Mouse (Mus musculus) hindbrain, embryonic 14.5 days (tissue): ENCODE data around the gene Prkar1b. TPM values are rescaled to one million over a fixed set of nuclear protein-coding genes. Genes with fewer than 3 reads are reported as not detected.

Experiments used
- ATAC-seq: fragments of 200-750 bp; cut with Nextera tagmentation; 2 replicates; pipeline ENCODE4 v1.8.0; 2017; ENCODE audit warnings: moderate number of reproducible peaks, mild to moderate bottlenecking, moderate TSS enrichment, moderate library complexity; ENCODE audit not compliant: low FRiP score
- DNase-seq: peaks from one replicate; pipeline ENCODE4 v3.0.0-alpha.2; 2015; ENCODE audit warnings: low spot score
- H3K27ac ChIP-seq: fragments of 300-500 bp; sonication (generic); 2 replicates; pipeline ENCODE4 v1.5.1; 2014; ENCODE audit warnings: mild to moderate bottlenecking, moderate library complexity
- H3K27me3 ChIP-seq: fragments of 300-500 bp; sonication (generic); 2 replicates; pipeline ENCODE4 v1.6.1; 2014; ENCODE audit warnings: mild to moderate bottlenecking, low read length, mixed read lengths; ENCODE audit not compliant: control insufficient read depth, insufficient read depth
- H3K36me3 ChIP-seq: fragments of 300-500 bp; sonication (generic); replicated peaks from 2 replicates; pipeline ENCODE4 v1.6.1; 2014; ENCODE audit not compliant: control insufficient read depth, insufficient read depth
- H3K4me1 ChIP-seq: fragments of 300-500 bp; sonication (generic); replicated peaks from 2 replicates; pipeline ENCODE4 v1.6.1; 2014; ENCODE audit warnings: antibody characterized with exemption, low read length, mixed read lengths; ENCODE audit not compliant: control insufficient read depth, insufficient read depth
- H3K4me2 ChIP-seq: fragments of 300-500 bp; sonication (generic); replicated peaks from 2 replicates; pipeline ENCODE4 v1.6.1; 2014; ENCODE audit warnings: mild to moderate bottlenecking, moderate library complexity
- H3K4me3 ChIP-seq: fragments of 300-500 bp; sonication (generic); replicated peaks from 2 replicates; pipeline ENCODE4 v1.5.1; 2014; ENCODE audit warnings: mild to moderate bottlenecking, low read length
- H3K9ac ChIP-seq: fragments of 300-500 bp; sonication (generic); 2 replicates; pipeline ENCODE4 v1.6.1; 2014
- H3K9me3 ChIP-seq: fragments of 300-500 bp; sonication (generic); 2 replicates; pipeline ENCODE4 v1.6.1; 2016; ENCODE audit warnings: low read length; ENCODE audit not compliant: control insufficient read depth
- WGBS: fragments of 180-500 bp; shearing (Covaris S2); extraction: QIAGEN DNeasy Blood & Tissue Kit; methylation state at CpG from one replicate; pipeline ENCODE4 v1.1.7; 2014; 5-methylcytosine and 5-hydroxymethylcytosine counted together
- polyA plus RNA-seq: library from polyadenylated mRNA; unstranded; fragments of >200 nt; fragmentation: Nextera tagmentation; extraction: Ambion mirVana; gene quantifications from 2 replicates; pipeline ENCODE4 v1.2.1, GENCODE M21; 2014

The Prkar1b gene
- polyA plus RNA-seq, 1 experiment from 2014 or later: 215 TPM

DNA sequence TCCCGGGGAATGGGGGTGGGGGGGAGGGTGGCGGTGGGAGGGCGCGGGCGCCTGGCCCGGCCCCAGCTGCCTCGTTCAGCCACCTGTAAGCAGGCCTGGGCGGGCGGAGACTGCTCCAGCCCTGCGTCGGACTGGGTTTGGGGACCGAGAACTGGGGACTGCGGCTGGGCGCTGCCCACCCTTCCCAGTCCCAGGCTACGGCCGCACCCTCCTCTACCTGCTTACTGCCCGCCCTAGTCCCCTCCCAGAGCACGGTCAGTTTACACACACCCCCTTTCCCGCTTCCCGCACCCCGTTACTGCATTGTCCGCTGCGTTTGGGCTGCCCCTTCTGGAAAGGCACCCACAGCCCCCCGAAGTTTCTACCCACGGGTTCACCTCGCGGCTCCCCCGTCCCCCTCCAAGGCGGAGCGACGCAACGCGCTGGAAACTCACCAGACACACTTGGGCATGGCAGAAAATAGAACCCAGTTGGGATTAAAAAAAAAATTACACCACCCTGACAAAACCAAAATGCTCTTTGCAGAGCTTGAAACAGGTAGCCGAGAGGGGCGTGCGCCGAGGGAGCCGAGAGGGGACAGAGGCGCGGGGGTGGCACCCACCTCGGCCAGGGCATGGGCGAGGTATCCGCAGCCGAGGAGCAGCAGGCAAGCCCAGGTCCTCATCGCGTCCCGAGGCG, 155.6 kb downstream of the Prkar1b start:
- Histone ChIP-seq H3K27ac (peak overlapping the region; percentile 86), H3K9ac (peak overlapping the region; percentile 81), H3K4me3 (peak overlapping the region; percentile 65), H3K27me3 (peaks cover 73% of the 10 kb centered on the region), H3K9me3 (no peaks in the 10 kb centered on the region), H3K4me1 (peaks cover 52% of the 10 kb centered on the region), H3K36me3 (no peaks in the 10 kb centered on the region), H3K4me2 (peak overlapping the region; percentile 90)
- DNase-seq: no peak
- under 1% methylated on average over 44 of the region's 48 CpGs for WGBS
- ATAC-seq: no peak

DNA sequence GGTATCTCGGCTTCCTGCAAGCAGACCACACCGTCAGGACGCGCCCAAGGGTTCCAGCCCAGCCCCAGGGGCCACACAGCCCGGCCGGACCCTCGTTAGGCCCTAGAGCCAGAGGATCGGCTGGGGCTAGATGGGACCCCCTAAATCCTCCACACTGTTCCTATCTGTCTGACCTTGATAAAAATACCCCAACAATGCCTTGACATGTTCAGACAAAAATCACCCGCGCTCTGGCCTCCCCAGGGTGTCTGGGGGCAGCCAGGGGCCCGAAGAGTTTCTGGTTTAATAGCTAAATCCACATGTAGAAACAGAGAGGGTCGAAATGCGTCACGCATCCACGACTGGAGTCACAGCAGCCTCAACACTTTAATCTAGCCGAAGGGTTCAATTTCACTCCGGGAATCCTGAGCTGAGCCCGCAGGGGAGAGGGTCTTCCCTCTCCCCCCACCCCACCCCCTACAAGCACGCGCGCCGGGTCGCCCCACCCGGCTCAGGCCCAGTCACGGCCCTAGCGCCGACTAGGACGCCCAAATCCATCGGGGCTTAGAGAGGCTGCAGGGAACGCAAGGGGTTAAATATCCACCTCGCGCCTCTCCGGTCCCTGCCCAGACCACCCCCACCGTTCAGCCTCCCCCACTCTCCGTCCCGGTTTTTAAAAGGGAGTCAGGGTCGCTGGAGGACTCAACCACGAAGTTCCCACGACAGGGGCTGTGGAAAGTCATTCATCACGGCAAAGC, 156.3 kb downstream of the Prkar1b start:
- Histone ChIP-seq H3K9me3 (no peaks in the 10 kb centered on the region), H3K27ac (no peak overlapping the region), H3K27me3 (peaks cover 66% of the 10 kb centered on the region), H3K4me1 (peaks cover 50% of the 10 kb centered on the region), H3K4me2 (peak overlapping the region; percentile 90), H3K36me3 (no peaks in the 10 kb centered on the region), H3K4me3 (peak overlapping the region; percentile 65), H3K9ac (peak overlapping the region; percentile 81)
- DNase-seq (no peak), ATAC-seq (no peak)
- 0% methylated on average over 39 of the region's 40 CpGs for WGBS

DNA sequence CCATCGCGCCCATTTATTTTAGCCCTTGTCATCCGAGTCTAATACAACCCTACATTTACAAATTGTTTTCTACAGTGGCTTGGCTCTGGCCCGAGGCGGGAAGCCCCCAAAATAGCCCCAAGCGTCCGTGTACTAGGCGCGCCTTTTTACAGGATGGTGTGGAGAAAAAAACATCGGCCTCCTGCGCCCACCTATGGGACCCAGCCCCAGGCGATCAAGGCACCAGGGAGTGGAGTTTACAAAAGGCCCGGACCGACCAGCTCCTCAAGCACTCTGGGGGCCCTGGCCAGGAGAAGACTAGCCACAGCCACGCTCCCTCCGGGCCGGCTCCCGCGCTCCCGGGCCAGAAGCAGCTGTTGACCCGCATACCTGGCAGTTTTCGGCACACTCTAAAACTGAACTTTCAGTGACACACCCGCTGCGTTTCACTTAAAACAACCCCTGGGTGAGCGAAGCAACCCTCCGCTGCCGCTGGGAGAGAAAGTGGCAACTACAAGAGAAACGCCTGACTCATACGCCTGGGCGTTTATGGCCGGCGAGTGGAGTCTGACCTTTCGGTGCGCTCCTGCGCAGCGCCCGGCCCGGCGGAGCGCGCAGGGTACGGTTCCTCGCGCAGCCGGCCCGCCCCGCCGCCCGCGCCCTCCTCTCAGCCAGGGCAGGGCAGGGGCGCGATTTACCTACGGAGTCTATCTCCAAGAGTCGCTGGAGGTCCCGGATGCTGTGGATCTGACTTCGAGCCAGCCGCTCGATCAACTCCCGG, 157.0 kb downstream of the Prkar1b start:
- Histone ChIP-seq H3K9ac (peak overlapping the region; percentile 81), H3K4me2 (peak overlapping the region; percentile 90), H3K9me3 (no peaks in the 10 kb centered on the region), H3K27ac (no peak overlapping the region), H3K4me3 (peak overlapping the region; percentile 65), H3K4me1 (peaks cover 43% of the 10 kb centered on the region), H3K27me3 (peaks cover 59% of the 10 kb centered on the region), H3K36me3 (no peaks in the 10 kb centered on the region)
- 2% methylated on average over 59 of the region's 59 CpGs for WGBS
- DNase-seq: no peak
- ATAC-seq: no peak

DNA sequence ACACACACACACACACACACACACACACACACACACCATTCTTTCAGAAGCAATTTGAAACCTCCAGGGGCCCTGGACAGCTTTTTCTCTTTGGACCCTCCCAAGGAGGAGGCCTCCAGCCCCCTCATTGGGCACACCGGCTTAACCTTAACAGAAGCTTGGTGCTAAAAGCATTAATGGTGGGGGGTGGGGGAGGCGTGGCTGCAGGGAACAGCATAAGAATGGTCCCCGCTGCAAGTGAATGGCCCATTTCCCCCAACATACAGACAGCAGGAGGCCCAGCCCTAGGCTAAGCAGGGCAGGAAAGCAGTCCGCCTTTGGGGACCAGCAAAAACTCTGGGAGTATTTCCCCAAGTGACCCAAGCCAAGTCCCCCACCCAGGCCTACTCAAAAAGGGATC, 158.1 kb downstream of the Prkar1b start:
- Histone ChIP-seq H3K36me3 (peaks cover 4% of the 10 kb centered on the region; the same call in 1 of the 2 replicates), H3K27me3 (peaks cover 48% of the 10 kb centered on the region), H3K9me3 (no peaks in the 10 kb centered on the region), H3K4me2 (0 out of 2 replicates have a peak overlapping the region, but pooled peaks have one; percentile 90), H3K27ac (no peak overlapping the region), H3K4me1 (peaks cover 34% of the 10 kb centered on the region), H3K4me3 (no peak overlapping the region), H3K9ac (no peak overlapping the region)
- DNase-seq (no peak), ATAC-seq (no peak)
- WGBS: 16% methylated on average over 4 of the region's 4 CpGs

DNA sequence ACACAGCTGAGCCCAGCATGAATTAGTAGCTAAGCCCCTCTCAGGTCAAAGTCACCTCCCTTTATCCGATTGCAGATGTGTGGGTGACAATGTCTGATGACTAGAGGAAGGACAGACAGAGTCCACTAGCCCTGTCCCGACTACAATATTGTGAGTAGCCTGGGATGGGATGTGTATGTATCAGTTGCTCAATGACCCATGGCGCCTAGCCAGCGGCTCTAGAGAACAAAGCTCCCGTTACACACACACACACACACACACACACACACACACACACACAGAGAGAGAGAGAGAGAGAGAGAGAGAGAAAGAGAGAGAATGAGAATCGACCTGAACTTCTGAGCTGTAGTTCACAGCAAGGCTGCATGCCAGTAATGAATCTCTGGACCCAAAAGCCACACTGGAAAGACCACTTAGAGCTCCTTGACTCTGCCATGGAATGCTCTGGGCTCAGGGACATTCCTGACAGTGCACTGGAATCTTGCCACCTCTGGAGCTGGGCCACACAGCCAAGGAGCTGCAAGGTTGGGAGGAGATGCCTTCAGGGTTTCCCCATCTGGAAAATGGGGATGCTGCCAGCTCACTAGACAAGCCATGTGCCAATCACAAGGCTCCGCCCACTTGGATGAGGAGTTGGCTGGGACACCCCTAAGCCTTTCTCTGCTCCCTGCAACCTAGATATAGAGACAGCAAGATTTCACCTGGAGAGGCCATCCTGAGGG, 159.0 kb downstream of the Prkar1b start:
- Histone ChIP-seq H3K4me3 (no peak overlapping the region), H3K9ac (no peak overlapping the region), H3K27ac (no peak overlapping the region), H3K4me1 (peaks cover 26% of the 10 kb centered on the region), H3K27me3 (peaks cover 39% of the 10 kb centered on the region), H3K9me3 (no peaks in the 10 kb centered on the region), H3K4me2 (no peak overlapping the region), H3K36me3 (peaks cover 11% of the 10 kb centered on the region; the same call in 1 of the 2 replicates)
- no peak for DNase-seq
- ATAC-seq: no peak
- 43% methylated on average over 7 of the region's 7 CpGs for WGBS

DNA sequence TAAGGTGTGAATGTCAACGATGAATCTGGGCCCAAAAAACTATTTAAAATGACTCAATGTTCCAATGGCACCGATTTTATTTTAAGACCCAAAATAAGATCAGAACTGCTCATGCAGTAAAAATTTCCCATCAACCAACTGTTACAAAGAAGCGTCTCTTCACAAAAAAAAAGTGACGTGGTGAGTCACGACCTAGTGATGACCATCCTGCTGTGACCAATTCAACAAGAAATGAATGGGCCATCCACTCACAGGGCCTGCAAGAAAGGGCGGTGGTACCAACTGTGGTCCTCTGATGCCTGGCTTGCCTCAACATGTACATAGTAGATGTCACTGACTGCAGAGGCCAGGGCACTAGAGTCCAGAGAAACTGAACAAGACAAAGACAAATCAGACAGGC, 160.2 kb downstream of the Prkar1b start:
- no peak overlapping the region for H3K27ac ChIP-seq
- peaks cover 19% of the 10 kb centered on the region; the same call in 1 of the 2 replicates for H3K36me3 ChIP-seq
- 56% methylated on average over 6 of the region's 6 CpGs for WGBS
- ATAC-seq (no peak), DNase-seq (no peak)
- peaks cover 24% of the 10 kb centered on the region for H3K4me1 ChIP-seq
- no peaks in the 10 kb centered on the region for H3K9me3 ChIP-seq
- no peak overlapping the region for H3K9ac ChIP-seq
- peaks cover 39% of the 10 kb centered on the region for H3K27me3 ChIP-seq
- H3K4me2 ChIP-seq: no peak overlapping the region
- H3K4me3 ChIP-seq: no peak overlapping the region

DNA sequence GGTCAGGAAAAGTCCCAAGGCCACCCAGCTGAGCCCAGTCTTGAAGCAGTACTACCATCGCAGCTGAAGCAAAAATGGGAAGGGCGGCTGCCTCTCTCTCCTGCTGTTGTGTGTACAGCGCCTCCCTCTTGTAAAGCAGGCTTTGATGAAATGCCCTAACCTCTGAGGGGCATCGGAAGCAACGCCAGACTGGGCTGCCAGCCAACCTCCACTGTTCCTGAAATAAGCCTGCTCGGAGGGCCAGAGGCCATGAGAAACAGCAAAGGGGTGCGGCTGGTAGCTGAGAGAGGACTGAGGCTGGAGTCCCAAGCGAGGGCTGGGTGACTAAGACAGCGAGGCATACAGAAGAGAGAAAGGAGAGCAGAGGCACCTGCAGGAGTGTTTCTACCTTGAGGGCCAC, 161.0 kb downstream of the Prkar1b start:
- Histone ChIP-seq H3K4me2 (no peak overlapping the region), H3K27ac (no peak overlapping the region), H3K27me3 (peaks cover 33% of the 10 kb centered on the region), H3K4me1 (peaks cover 21% of the 10 kb centered on the region), H3K36me3 (peaks cover 19% of the 10 kb centered on the region; the same call in 1 of the 2 replicates), H3K4me3 (no peak overlapping the region), H3K9ac (no peak overlapping the region), H3K9me3 (no peaks in the 10 kb centered on the region)
- DNase-seq: no peak
- WGBS: 30% methylated on average over 9 of the region's 9 CpGs
- no peak for ATAC-seq

DNA sequence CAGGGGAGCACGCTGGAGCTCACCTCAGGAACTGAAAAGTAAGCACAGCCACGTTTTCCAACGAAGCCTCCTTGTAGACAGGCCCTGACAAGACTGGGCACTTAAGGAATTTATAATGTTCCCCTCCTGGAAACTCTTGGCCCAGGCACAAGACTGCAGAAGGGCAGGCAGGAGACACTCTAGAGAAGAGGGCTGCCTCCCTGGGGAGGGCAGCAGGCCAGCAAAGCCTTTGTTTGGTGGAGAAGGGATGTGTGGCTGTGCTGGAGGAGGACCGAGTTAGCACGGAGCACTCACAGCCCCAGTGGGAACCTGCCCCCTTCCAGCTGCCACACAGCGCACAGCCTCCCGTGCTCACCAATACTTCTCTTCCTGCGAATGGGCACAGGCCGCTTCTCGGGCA, 161.8 kb downstream of the Prkar1b start:
- peaks cover 13% of the 10 kb centered on the region for H3K4me1 ChIP-seq
- WGBS: 51% methylated on average over 10 of the region's 10 CpGs
- peaks cover 26% of the 10 kb centered on the region for H3K27me3 ChIP-seq
- DNase-seq (no peak), ATAC-seq (no peak)
- no peak overlapping the region for H3K27ac ChIP-seq
- H3K36me3 ChIP-seq: peaks cover 19% of the 10 kb centered on the region; the same call in 1 of the 2 replicates
- H3K4me2 ChIP-seq: no peak overlapping the region
- no peak overlapping the region for H3K9ac ChIP-seq
- no peak overlapping the region for H3K4me3 ChIP-seq
- H3K9me3 ChIP-seq: no peaks in the 10 kb centered on the region
